Mouse (Mus musculus): ENCODE data around the gene Mtmr12.
A peak's percentile ranks its signal among the peaks of the same experiment; 100 is the strongest.

The Mtmr12 gene

GRCm38 (mm10) chr15:12321788-12322621 lies 117.2 kb downstream of the Mtmr12 start, which contains the start of gene 1810049J17Rik:
Gene 1810049J17Rik, minus strand, starts transcription at chr15:12321899.
- DNase-seq (ENCODE audit: low spot score), result peak; percentile 67

- no peak for DNase-seq (ENCODE audit: low spot score)
Measured at GRCm38 (mm10) chr15:12322676-12323402, 118.0 kb downstream of the Mtmr12 start.

All from testis, postnatal 10 days (tissue).